Mouse (Mus musculus) c-Kit-positive CD71-negative TER-119-negative erythroid progenitor cells, embryonic 14.5 days (primary cell): ENCODE measurements around the gene Sema4d.

Source experiments
- DNase-seq: peaks from one replicate; pipeline ENCODE4 v3.0.0-alpha.2; 2013; ENCODE audit warnings: low read depth

The Sema4d gene

GRCm38 (mm10) chr13:51778351-51778982, 15.1 kb downstream of the Sema4d start:
- DNase-seq = no peak

GRCm38 (mm10) chr13:51777738-51778274, 15.7 kb downstream of the Sema4d start:
- DNase-seq = no peak

GRCm38 (mm10) chr13:51777048-51777737, 16.4 kb downstream of the Sema4d start:
- no peak for DNase-seq

GRCm38 (mm10) chr13:51776160-51776737, 17.3 kb downstream of the Sema4d start:
- no peak for DNase-seq

GRCm38 (mm10) chr13:51771802-51772206, 21.7 kb downstream of the Sema4d start:
- no peak for DNase-seq

GRCm38 (mm10) chr13:51770647-51771427, 22.7 kb downstream of the Sema4d start:
- DNase-seq = no peak

GRCm38 (mm10) chr13:51767991-51768761, 25.4 kb downstream of the Sema4d start:
- no peak for DNase-seq

GRCm38 (mm10) chr13:51767513-51767912, 26.0 kb downstream of the Sema4d start:
- no peak for DNase-seq

GRCm38 (mm10) chr13:51766756-51767155, 26.8 kb downstream of the Sema4d start:
- DNase-seq = no peak

- no peak for DNase-seq
Measured at GRCm38 (mm10) chr13:51765369-51765768, 28.2 kb downstream of the Sema4d start.

- DNase-seq = no peak
Measured at GRCm38 (mm10) chr13:51763019-51763698, 30.4 kb downstream of the Sema4d start.

- no peak for DNase-seq
Measured at GRCm38 (mm10) chr13:51761186-51761813, 32.2 kb downstream of the Sema4d start.

- DNase-seq = no peak
Measured at GRCm38 (mm10) chr13:51759256-51759987, 34.1 kb downstream of the Sema4d start.

- no peak for DNase-seq
Measured at GRCm38 (mm10) chr13:51758428-51758827, 35.1 kb downstream of the Sema4d start.

- no peak for DNase-seq
Measured at GRCm38 (mm10) chr13:51757099-51757498, 36.4 kb downstream of the Sema4d start.

- DNase-seq = peak; percentile 45
Measured at GRCm38 (mm10) chr13:51756563-51756962, 37.0 kb downstream of the Sema4d start.

- no peak for DNase-seq
Measured at GRCm38 (mm10) chr13:51756019-51756418, 37.5 kb downstream of the Sema4d start.

GRCm38 (mm10) chr13:51755584-51755983, 38.0 kb downstream of the Sema4d start:
- DNase-seq = no peak

- no peak for DNase-seq
Measured at GRCm38 (mm10) chr13:51754559-51755126, 38.9 kb downstream of the Sema4d start.
